Mouse (Mus musculus): ENCODE data around the gene Slc16a1. TPM values are rescaled to one million over a fixed set of nuclear protein-coding genes. Genes with fewer than 3 reads are reported as not detected.

Gene Slc16a1
- total and polyA plus RNA-seq, 3 experiments = 60.3 to 192 (median 97.5) TPM

DNA sequence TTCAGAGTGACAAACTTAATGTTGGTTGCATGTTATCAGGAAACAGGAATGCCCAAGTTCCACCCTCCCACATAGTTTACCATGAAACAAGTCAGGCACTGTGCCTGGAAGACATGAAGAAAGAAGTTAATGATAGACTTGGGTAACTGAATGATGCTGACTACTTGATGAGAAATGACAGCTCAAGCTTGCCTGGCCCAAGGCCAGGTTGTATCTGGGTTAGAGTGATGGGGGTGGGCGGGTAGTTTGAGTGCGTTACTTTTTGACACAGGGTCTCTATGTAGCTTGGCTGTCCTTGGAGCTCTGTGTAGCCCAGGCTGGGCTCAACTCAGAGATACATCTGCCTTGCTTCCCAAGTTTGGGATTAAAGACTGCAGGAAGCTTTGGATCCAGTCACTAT lies 20.2 kb downstream of the Slc16a1 start:
- H3K9ac ChIP-seq (ENCODE audit: insufficient read depth, low read depth) = no peak overlapping the region
- dilution Hi-C loops (cut with MboI; ENCODE audit: extremely low pct_ligation_motif_present, extremely low pct_unique_long_range_greater_than_20kb, low sequenced_read_pairs) (no loop called here), in situ Hi-C loops (cut with MboI; ENCODE audit: low pct_ligation_motif_present, low pct_unique_long_range_greater_than_20kb, low sequenced_read_pairs) (no loop called here)
- no peaks in the 10 kb centered on the region for H3K27me3 ChIP-seq (replicated peaks)
- no peak overlapping the region for H3K27ac ChIP-seq (ENCODE audit: insufficient read depth, low read depth)
- H3K79me2 ChIP-seq (replicated peaks; ENCODE audit: control insufficient read depth, extremely low read depth, insufficient read depth, poor library complexity, severe bottlenecking) = no peaks in the 10 kb centered on the region; the same call in 1 of the 2 replicates
- TF ChIP-seq ZC3H11A (IDR thresholded peaks at IDR 0.05; ENCODE audit: low read depth, low read length) = no peak
- no peak for TF ChIP-seq KAT2A (IDR thresholded peaks at IDR 0.05; ENCODE audit: insufficient replicate concordance, low read length)
- no peak for TF ChIP-seq NELFE (IDR thresholded peaks at IDR 0.05; ENCODE audit: low read depth, low read length)
- TF ChIP-seq E2F4 (IDR thresholded peaks at IDR 0.05; ENCODE audit: insufficient replicate concordance, low read depth, low read length) = no peak
- TF ChIP-seq NRF1 (IDR thresholded peaks at IDR 0.05; ENCODE audit: low read depth, low read length) = no peak
- no peak for TF ChIP-seq SIN3A (IDR thresholded peaks at IDR 0.05; ENCODE audit: low read length)
- TF ChIP-seq CHD2 (IDR thresholded peaks at IDR 0.05; ENCODE audit: low read length) = no peak
- no peak for TF ChIP-seq JUN (IDR thresholded peaks at IDR 0.05; ENCODE audit: insufficient read depth, low read depth, low read length)
- no peak for TF ChIP-seq IRF4 (IDR thresholded peaks at IDR 0.05; ENCODE audit: low read depth, low read length)
- no peak for TF ChIP-seq USF1 (IDR thresholded peaks at IDR 0.05; ENCODE audit: low read depth, low read length)
- no peak for TF ChIP-seq MYC (IDR thresholded peaks at IDR 0.05; ENCODE audit: low read depth, low read length)
- H3K4me3 ChIP-seq (replicated peaks in 1 of 3; ENCODE audit: low read depth in 2 of 3, low read length in 2 of 3, poor library complexity in 1 of 3) = no peak overlapping the region
- no peaks in the 10 kb centered on the region for H3K9me3 ChIP-seq (replicated peaks; ENCODE audit: low read length)
- no peaks in the 10 kb centered on the region for H3K4me1 ChIP-seq (ENCODE audit: control insufficient read depth in 1 of 2, insufficient read depth in 2 of 2)
- H3K4me2 ChIP-seq (ENCODE audit: insufficient read depth, low read depth, poor library complexity, severe bottlenecking) = no peak overlapping the region
- no peak for DNase-seq (ENCODE audit: extremely low read depth)
- H3K36me3 ChIP-seq (replicated peaks in 1 of 2; ENCODE audit: control insufficient read depth in 1 of 2, insufficient read depth in 1 of 2, low read length in 1 of 2) = peaks cover 30 to 69% of the 10 kb centered on the region in 2 experiments

DNA sequence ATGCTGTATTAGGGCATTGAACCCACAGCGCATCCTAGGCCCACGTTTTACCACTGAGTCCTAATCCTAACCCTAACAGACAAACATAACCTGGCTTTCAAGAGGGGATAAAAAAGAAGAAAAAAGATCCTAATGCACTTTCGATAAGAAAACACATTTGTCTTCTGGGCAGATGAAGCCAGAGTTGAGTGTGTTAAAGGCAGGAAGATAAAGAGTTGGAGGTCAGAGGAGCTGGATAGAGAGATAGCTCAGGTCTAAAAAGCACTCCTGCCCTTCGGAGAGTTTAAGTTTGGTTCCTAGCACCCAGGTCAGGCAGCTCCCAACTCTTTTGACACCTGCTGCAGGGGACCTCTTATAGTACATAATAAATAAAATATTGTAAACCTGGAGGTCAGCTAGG lies 21.3 kb downstream of the Slc16a1 start:
- no peak for TF ChIP-seq CTCF (conservative IDR thresholded peaks at IDR 0.05 in 1 of 2, IDR thresholded peaks at IDR 0.05 in 1 of 2; ENCODE audit: low read depth in 2 of 2, low read length in 2 of 2)
- H3K27ac ChIP-seq (ENCODE audit: insufficient read depth, low read depth) = no peak overlapping the region
- no peak overlapping the region for H3K4me2 ChIP-seq (ENCODE audit: insufficient read depth, low read depth, poor library complexity, severe bottlenecking)
- in situ Hi-C loops (cut with MboI; ENCODE audit: low pct_ligation_motif_present, low pct_unique_long_range_greater_than_20kb, low sequenced_read_pairs) = no loop called here
- H3K9ac ChIP-seq (ENCODE audit: insufficient read depth, low read depth) = no peak overlapping the region
- H3K36me3 ChIP-seq (replicated peaks in 1 of 2; ENCODE audit: control insufficient read depth in 1 of 2, insufficient read depth in 1 of 2, low read length in 1 of 2) = peaks cover 24 to 58% of the 10 kb centered on the region in 2 experiments
- no peaks in the 10 kb centered on the region for H3K9me3 ChIP-seq (replicated peaks; ENCODE audit: low read length)
- H3K4me1 ChIP-seq (ENCODE audit: control insufficient read depth in 1 of 2, insufficient read depth in 2 of 2) = no peaks in the 10 kb centered on the region
- dilution Hi-C loops (cut with MboI; ENCODE audit: extremely low pct_ligation_motif_present, extremely low pct_unique_long_range_greater_than_20kb, low sequenced_read_pairs) = no loop called here
- H3K79me2 ChIP-seq (replicated peaks; ENCODE audit: control insufficient read depth, extremely low read depth, insufficient read depth, poor library complexity, severe bottlenecking) = no peaks in the 10 kb centered on the region; the same call in 1 of the 2 replicates
- no peaks in the 10 kb centered on the region for H3K27me3 ChIP-seq (replicated peaks)
- no peak overlapping the region for H3K4me3 ChIP-seq (replicated peaks in 1 of 3; ENCODE audit: low read depth in 2 of 3, low read length in 2 of 3, poor library complexity in 1 of 3)
- no peak for DNase-seq (ENCODE audit: extremely low read depth)

DNA sequence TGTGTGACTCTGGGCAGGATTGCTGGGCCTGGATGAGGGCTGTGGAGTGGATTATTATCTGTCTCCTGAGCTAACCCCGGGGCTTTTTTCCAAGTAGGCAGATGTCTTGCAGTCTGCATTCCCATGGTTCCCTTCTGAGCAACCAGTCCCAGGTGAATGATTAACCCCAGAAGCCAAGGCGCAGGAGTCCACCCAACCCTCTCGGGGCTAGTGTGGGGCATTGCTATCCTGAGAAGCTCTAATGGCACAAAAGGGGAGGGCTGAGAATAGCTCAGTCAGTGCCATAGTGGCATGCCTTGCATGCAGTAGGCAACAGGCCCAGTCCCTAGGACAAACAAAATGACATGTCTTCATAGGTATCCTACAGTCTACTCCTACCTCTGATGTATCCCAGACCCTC lies 22.1 kb downstream of the Slc16a1 start:
- Histone ChIP-seq H3K9ac (ENCODE audit: insufficient read depth, low read depth) (no peak overlapping the region), H3K36me3 (replicated peaks in 1 of 2; ENCODE audit: control insufficient read depth in 1 of 2, insufficient read depth in 1 of 2, low read length in 1 of 2) (peaks cover 18 to 51% of the 10 kb centered on the region in 2 experiments), H3K4me2 (ENCODE audit: insufficient read depth, low read depth, poor library complexity, severe bottlenecking) (no peak overlapping the region), H3K9me3 (replicated peaks; ENCODE audit: low read length) (no peaks in the 10 kb centered on the region), H3K27ac (ENCODE audit: insufficient read depth, low read depth) (no peak overlapping the region), H3K4me1 (ENCODE audit: control insufficient read depth in 1 of 2, insufficient read depth in 2 of 2) (no peaks in the 10 kb centered on the region), H3K4me3 (replicated peaks in 1 of 3; ENCODE audit: low read depth in 2 of 3, low read length in 2 of 3, poor library complexity in 1 of 3) (no peak overlapping the region), H3K79me2 (replicated peaks; ENCODE audit: control insufficient read depth, extremely low read depth, insufficient read depth, poor library complexity, severe bottlenecking) (no peaks in the 10 kb centered on the region; the same call in 1 of the 2 replicates), H3K27me3 (replicated peaks) (no peaks in the 10 kb centered on the region)
- TF ChIP-seq TCF12 (IDR thresholded peaks at IDR 0.05; ENCODE audit: low read depth, low read length) = no peak
- TF ChIP-seq MAZ (IDR thresholded peaks at IDR 0.05; ENCODE audit: low read depth, low read length) = no peak
- no peak for TF ChIP-seq NELFE (IDR thresholded peaks at IDR 0.05; ENCODE audit: low read depth, low read length)
- TF ChIP-seq JUN (IDR thresholded peaks at IDR 0.05; ENCODE audit: insufficient read depth, low read depth, low read length) = no peak
- no peak for TF ChIP-seq MAFK (IDR thresholded peaks at IDR 0.05; ENCODE audit: insufficient replicate concordance, low read length)
- no peak for TF ChIP-seq ZKSCAN1 (IDR thresholded peaks at IDR 0.05; ENCODE audit: borderline replicate concordance, low read depth, low read length)
- no peak for TF ChIP-seq USF1 (IDR thresholded peaks at IDR 0.05; ENCODE audit: low read depth, low read length)
- TF ChIP-seq CHD1 (IDR thresholded peaks at IDR 0.05; ENCODE audit: low read depth, low read length) = no peak
- no peak for TF ChIP-seq ZMIZ1 (IDR thresholded peaks at IDR 0.05; ENCODE audit: low read depth, low read length)
- TF ChIP-seq RAD21 (IDR thresholded peaks at IDR 0.05; ENCODE audit: low read depth, low read length) = no peak
- TF ChIP-seq SMC3 (IDR thresholded peaks at IDR 0.05; ENCODE audit: low read depth, low read length) = no peak
- TF ChIP-seq MAX (IDR thresholded peaks at IDR 0.05; ENCODE audit: low read length) = no peak
- no peak for TF ChIP-seq CHD2 (IDR thresholded peaks at IDR 0.05; ENCODE audit: low read length)
- no peak for TF ChIP-seq SIN3A (IDR thresholded peaks at IDR 0.05; ENCODE audit: low read length)
- no peak for TF ChIP-seq EP300 (IDR thresholded peaks at IDR 0.05; ENCODE audit: low read length)
- no peak for TF ChIP-seq HCFC1 (IDR thresholded peaks at IDR 0.05; ENCODE audit: low read depth, low read length)
- TF ChIP-seq CTCF (conservative IDR thresholded peaks at IDR 0.05 in 1 of 2, IDR thresholded peaks at IDR 0.05 in 1 of 2; ENCODE audit: low read depth in 2 of 2, low read length in 2 of 2) = no peak
- DNase-seq (ENCODE audit: extremely low read depth) = no peak
- in situ Hi-C loops (cut with MboI; ENCODE audit: low pct_ligation_motif_present, low pct_unique_long_range_greater_than_20kb, low sequenced_read_pairs) = no loop called here
- dilution Hi-C loops (cut with MboI; ENCODE audit: extremely low pct_ligation_motif_present, extremely low pct_unique_long_range_greater_than_20kb, low sequenced_read_pairs) = no loop called here
